In genomic region chr7:98704276-98704675, GRCm38 (mm10) we compare ENCODE assay signal across 8 mouse cellular contexts. TPM values are rescaled to one million over a fixed set of nuclear protein-coding genes. Genes with fewer than 3 reads are reported as not detected.
DNase-seq lines count a peak whose midpoint lies in the region; ATAC-seq lines count a peak whose summit lies in the region.

No protein-coding gene starts in this region.

- no peak for ATAC-seq in heart, embryonic 15.5 days (replicated peaks; ENCODE audit: insufficient number of reproducible peaks, insufficient read depth, low FRiP score, low read depth)
- ATAC-seq in hindbrain, embryonic 16.5 days: no peak
- no peak for ATAC-seq in midbrain, embryonic 13.5 days
- no peak for ATAC-seq in frontal cortex, adult (ENCODE audit: low TSS enrichment)

- WGBS in heart, embryonic 15.5 days: 58% methylated on average over 5 of the region's 5 CpGs
- 75% methylated on average over 5 of the region's 5 CpGs for WGBS in embryonic facial prominence, embryonic 10.5 days
- WGBS in hindbrain, embryonic 16.5 days: 61% methylated on average over 5 of the region's 5 CpGs
- WGBS in midbrain, embryonic 13.5 days: 62% methylated on average over 5 of the region's 5 CpGs

- H3K9ac ChIP-seq in heart, embryonic 15.5 days: peak overlapping the region; percentile 93; the same call in 1 of the 2 replicates
- H3K9ac ChIP-seq in hindbrain, embryonic 16.5 days (ENCODE audit: low read depth, low read length): peak overlapping the region; percentile 43
- H3K9ac ChIP-seq in midbrain, embryonic 13.5 days (replicated peaks): peak overlapping the region; percentile 96

- no peak for DNase-seq in heart, postnatal 25 days (ENCODE audit: low spot score)
- DNase-seq in embryonic facial prominence, embryonic 10.5 days (ENCODE audit: low spot score): no peak
- no peak for DNase-seq in ovary, postnatal 14 days (ENCODE audit: low spot score)
- DNase-seq in cerebellum, adult 9-11 months: no peak

- H3K9me3 ChIP-seq in heart, embryonic 15.5 days (replicated peaks): no peaks in the 10 kb centered on the region
- H3K9me3 ChIP-seq in embryonic facial prominence, embryonic 10.5 days: no peaks in the 10 kb centered on the region
- H3K9me3 ChIP-seq in hindbrain, embryonic 16.5 days (ENCODE audit: control insufficient read depth, low read length): no peaks in the 10 kb centered on the region
- H3K9me3 ChIP-seq in midbrain, embryonic 13.5 days: no peaks in the 10 kb centered on the region

- H3K27ac ChIP-seq in heart, embryonic 15.5 days: no peak overlapping the region
- no peak overlapping the region for H3K27ac ChIP-seq in embryonic facial prominence, embryonic 10.5 days (replicated peaks)
- no peak overlapping the region for H3K27ac ChIP-seq in hindbrain, embryonic 16.5 days (ENCODE audit: low read depth, low read length)
- H3K27ac ChIP-seq in midbrain, embryonic 13.5 days: no peak overlapping the region

- H3K4me2 ChIP-seq in heart, embryonic 15.5 days: peak overlapping the region; percentile 75
- H3K4me2 ChIP-seq in hindbrain, embryonic 16.5 days (ENCODE audit: low read length): peak overlapping the region; percentile 55
- H3K4me2 ChIP-seq in midbrain, embryonic 13.5 days (replicated peaks): peak overlapping the region; percentile 75

- intact Hi-C loops in heart, postnatal 25 days (cut with DNase I): no loop called here

- no peaks in the 10 kb centered on the region for H3K36me3 ChIP-seq in heart, embryonic 15.5 days
- peaks cover 8% of the 10 kb centered on the region; the same call in 1 of the 2 replicates for H3K36me3 ChIP-seq in embryonic facial prominence, embryonic 10.5 days (replicated peaks)
- H3K36me3 ChIP-seq in hindbrain, embryonic 16.5 days (ENCODE audit: control insufficient read depth, insufficient read depth, low read length): no peaks in the 10 kb centered on the region
- H3K36me3 ChIP-seq in midbrain, embryonic 13.5 days: no peaks in the 10 kb centered on the region

- H3K27me3 ChIP-seq in heart, embryonic 15.5 days: no peaks in the 10 kb centered on the region
- no peaks in the 10 kb centered on the region for H3K27me3 ChIP-seq in embryonic facial prominence, embryonic 10.5 days (replicated peaks; ENCODE audit: low read depth, poor library complexity, severe bottlenecking)
- H3K27me3 ChIP-seq in hindbrain, embryonic 16.5 days (replicated peaks; ENCODE audit: control insufficient read depth, insufficient read depth, low read length): no peaks in the 10 kb centered on the region
- no peaks in the 10 kb centered on the region for H3K27me3 ChIP-seq in midbrain, embryonic 13.5 days

- H3K4me3 ChIP-seq in heart, embryonic 15.5 days: peak overlapping the region; percentile 88
- peak overlapping the region; percentile 86 for H3K4me3 ChIP-seq in embryonic facial prominence, embryonic 10.5 days
- H3K4me3 ChIP-seq in hindbrain, embryonic 16.5 days (ENCODE audit: low read length): peak overlapping the region; percentile 87
- H3K4me3 ChIP-seq in midbrain, embryonic 13.5 days (replicated peaks): peak overlapping the region; percentile 97

- H3K4me1 ChIP-seq in heart, embryonic 15.5 days (replicated peaks): peaks cover 23% of the 10 kb centered on the region
- H3K4me1 ChIP-seq in embryonic facial prominence, embryonic 10.5 days: peaks cover 28% of the 10 kb centered on the region
- H3K4me1 ChIP-seq in hindbrain, embryonic 16.5 days (ENCODE audit: control insufficient read depth, insufficient read depth, low read depth, low read length): peaks cover 26% of the 10 kb centered on the region
- H3K4me1 ChIP-seq in midbrain, embryonic 13.5 days (replicated peaks): peaks cover 29% of the 10 kb centered on the region

RNA-seq across cellular contexts. Expression of gene Thap12, which starts 1.4 kb away (rescaled TPM):
- polyA plus RNA-seq in heart, embryonic 15.5 days (2015; fragmentation: Nextera tagmentation; extraction: Ambion mirVana): 35.6 and 37.4 TPM in 2 replicates
- 10 to 100 TPM; 70.0 to 76.2 TPM for total RNA-seq in heart, postnatal 25 days (2021)
- 56.8 and 57.5 TPM in 2 replicates for polyA plus RNA-seq in embryonic facial prominence, embryonic 10.5 days (2016; fragmentation: Nextera tagmentation; extraction: Ambion mirVana)
- polyA plus RNA-seq in hindbrain, embryonic 16.5 days (2015; fragmentation: Nextera tagmentation; extraction: Ambion mirVana): 40.2 and 45.6 TPM in 2 replicates
- 48.9 and 52.2 TPM in 2 replicates for polyA plus RNA-seq in midbrain, embryonic 13.5 days (2015; fragmentation: Nextera tagmentation; extraction: Ambion mirVana)

RNA-seq across cellular contexts. Expression of gene Emsy, which starts 47.7 kb away (rescaled TPM):
- 20.2 and 23.1 TPM in 2 replicates for polyA plus RNA-seq in heart, embryonic 15.5 days (2015; fragmentation: Nextera tagmentation; extraction: Ambion mirVana)
- total RNA-seq in heart, postnatal 25 days (2021): 10 to 100 TPM; 25.0 to 31.1 TPM
- polyA plus RNA-seq in embryonic facial prominence, embryonic 10.5 days (2016; fragmentation: Nextera tagmentation; extraction: Ambion mirVana): 46.3 and 47.6 TPM in 2 replicates
- polyA plus RNA-seq in hindbrain, embryonic 16.5 days (2015; fragmentation: Nextera tagmentation; extraction: Ambion mirVana): 28.1 and 37.7 TPM in 2 replicates
- 42.1 and 45.2 TPM in 2 replicates for polyA plus RNA-seq in midbrain, embryonic 13.5 days (2015; fragmentation: Nextera tagmentation; extraction: Ambion mirVana)

Comparison
In these comparisons a context has a peak if more than half of its experiments do, and no peak if none do; other contexts are left out.
1. H3K9ac ChIP-seq: peak in every context shown above with its lines; median percentile 96 in midbrain, embryonic 13.5 days; 93 in heart, embryonic 15.5 days; 43 in hindbrain, embryonic 16.5 days.